Mouse (Mus musculus) C2C12 (cell line): ENCODE data around the gene 1110002E22Rik.

Experiments used
- CEBPB ChIP-seq: IDR thresholded peaks from one replicate; pipeline ENCODE4 v1.6.1; 2011; ENCODE audit warnings: low read depth, mild to moderate bottlenecking, control low read depth, moderate library complexity
- CTCF ChIP-seq: IDR thresholded peaks from one replicate; pipeline ENCODE4 v1.5.1; 2011; ENCODE audit not compliant: control insufficient read depth, insufficient read depth, insufficient read length
- MAX ChIP-seq: IDR thresholded peaks from one replicate; pipeline ENCODE4 v1.6.1; 2011; ENCODE audit warnings: mild to moderate bottlenecking, control low read depth

DNA sequence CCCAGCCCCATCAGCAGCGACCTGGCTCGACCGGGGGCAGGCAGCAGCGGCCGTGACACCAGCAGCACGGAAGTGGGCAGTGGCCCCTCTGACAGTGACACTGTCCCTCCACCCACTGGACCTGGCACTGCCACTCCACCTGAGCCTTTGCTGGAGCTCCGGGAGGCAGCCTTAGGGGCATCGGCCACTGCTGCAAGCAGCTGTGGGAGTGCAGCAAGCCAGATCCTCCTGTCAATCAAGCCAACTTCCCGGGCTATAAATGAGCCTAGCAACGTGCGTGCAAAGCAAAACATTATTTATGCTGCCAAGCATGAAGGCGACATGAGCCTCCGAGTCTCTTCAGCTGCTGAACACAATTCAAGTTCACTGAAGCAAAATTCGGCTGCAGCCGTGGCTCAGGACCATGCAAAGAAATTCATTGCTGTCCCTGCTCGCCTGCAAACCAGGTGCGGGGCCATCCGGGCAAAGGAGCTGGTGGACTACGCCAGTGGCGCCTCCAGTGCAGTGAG, 1.6 kb downstream of the 1110002E22Rik start:
- TF ChIP-seq CTCF (no peak), CEBPB (no peak), MAX (peak; percentile 40)
